Mouse (Mus musculus) hindbrain, postnatal 0 days (tissue): ENCODE measurements at regions not wholly inside any gene's neighbourhood (a gene's known extent, or its start where the extent isn't known, plus 50 kb on each side); places are given as distances from the start of the nearest gene placed in this dataset.

Experiments
- ATAC-seq: fragments of 200-750 bp; cut with Nextera tagmentation; 2 replicates; pipeline ENCODE4 v1.8.0; 2017; ENCODE audit warnings: mild to moderate bottlenecking, moderate TSS enrichment, moderate library complexity
- DNase-seq: peaks from one replicate; pipeline ENCODE4 v3.0.0-alpha.2; 2015; ENCODE audit warnings: low spot score
- H3K27ac ChIP-seq: fragments of 300-500 bp; sonication (generic); 2 replicates; pipeline ENCODE4 v1.5.1; 2014; ENCODE audit warnings: mild to moderate bottlenecking
- H3K27me3 ChIP-seq: fragments of 300-500 bp; sonication (generic); 2 replicates; pipeline ENCODE4 v1.6.1; 2014; ENCODE audit warnings: low read length, mixed read lengths; ENCODE audit not compliant: insufficient read depth
- H3K36me3 ChIP-seq: fragments of 300-500 bp; sonication (generic); 2 replicates; pipeline ENCODE4 v1.6.1; 2014; ENCODE audit warnings: low read length, mixed read lengths; ENCODE audit not compliant: insufficient read depth
- H3K4me1 ChIP-seq: fragments of 300-500 bp; sonication (generic); 2 replicates; pipeline ENCODE4 v1.6.1; 2014; ENCODE audit warnings: antibody characterized with exemption, low read length, mixed read lengths; ENCODE audit not compliant: insufficient read depth
- H3K4me2 ChIP-seq: fragments of 300-500 bp; sonication (generic); 2 replicates; pipeline ENCODE4 v1.6.1; 2014; ENCODE audit warnings: low read depth, mild to moderate bottlenecking, low read length, moderate library complexity, mixed read lengths
- H3K4me3 ChIP-seq: fragments of 300-500 bp; sonication (generic); 2 replicates; pipeline ENCODE4 v1.5.1; 2014; ENCODE audit warnings: low read length
- H3K9ac ChIP-seq: fragments of 300-500 bp; sonication (generic); replicated peaks from 2 replicates; pipeline ENCODE4 v1.6.1; 2014; ENCODE audit warnings: mild to moderate bottlenecking, low read length, moderate library complexity, mixed read lengths
- H3K9me3 ChIP-seq: fragments of 300-500 bp; sonication (generic); 2 replicates; pipeline ENCODE4 v1.6.1; 2016; ENCODE audit warnings: low read length, mixed read lengths
- CTCF ChIP-seq: IDR thresholded peaks from 2 replicates; pipeline ENCODE4 v1.5.1; 2016; ENCODE audit warnings: antibody characterized with exemption, control low read depth, low read depth
- WGBS: fragments of 180-500 bp; shearing (Covaris S2); extraction: QIAGEN DNeasy Blood & Tissue Kit; methylation state at CpG from one replicate; pipeline ENCODE4 v1.1.7; 2014; 5-methylcytosine and 5-hydroxymethylcytosine counted together

DNA sequence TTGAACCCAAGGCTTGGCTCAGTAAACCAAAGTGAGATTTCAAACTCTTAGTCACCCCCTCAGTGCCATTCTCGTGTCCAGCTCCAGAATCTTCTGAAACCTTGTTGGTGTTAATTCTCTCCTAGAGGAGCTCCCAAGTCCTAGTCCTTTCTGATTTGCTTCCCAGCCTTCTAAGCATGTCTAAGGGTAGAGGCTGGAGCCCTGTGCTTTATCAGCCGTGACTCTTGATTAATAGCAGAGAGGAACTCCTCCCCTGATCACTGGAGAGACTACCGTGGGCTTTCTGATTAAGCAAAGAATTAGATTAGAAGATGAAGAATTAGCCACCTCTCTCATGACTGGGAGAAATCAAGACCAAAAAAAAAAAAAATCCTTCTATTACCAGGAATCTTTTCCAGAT is 111.5 kb upstream of the Rxfp2 start:
- no peak for ATAC-seq

DNA sequence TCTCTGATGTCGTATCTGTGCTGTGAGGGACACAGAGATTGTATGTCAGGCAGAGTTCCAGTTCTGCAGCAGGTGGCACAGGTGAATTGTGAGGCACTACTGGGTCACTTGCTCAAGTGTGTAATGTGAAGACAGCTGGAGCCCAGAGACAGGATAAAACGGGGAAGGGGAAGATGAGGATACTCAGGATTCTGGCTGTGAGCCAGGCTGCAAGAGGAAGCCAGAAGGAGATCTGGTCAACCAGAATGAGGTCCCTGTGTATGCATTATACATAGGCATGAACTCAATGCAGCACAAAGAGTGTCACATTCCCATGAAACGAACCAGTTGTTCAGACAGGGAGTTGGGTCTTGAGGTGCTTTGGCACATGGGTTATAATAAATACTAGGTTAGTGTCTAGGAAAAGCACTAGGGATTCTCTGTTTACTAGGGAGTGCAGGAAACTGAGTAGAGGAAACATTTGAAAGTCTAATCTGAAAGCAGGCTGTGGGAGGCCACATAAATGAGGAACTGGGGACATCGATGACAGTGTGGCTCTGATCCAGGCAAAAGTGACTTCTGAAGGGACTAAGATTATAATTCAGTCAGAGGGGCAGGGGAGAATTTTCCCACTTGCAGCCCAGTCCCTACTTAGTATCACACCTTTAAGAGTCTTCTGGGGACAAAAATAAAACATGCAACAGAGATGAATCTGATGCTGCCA is 109.9 kb upstream of the Rxfp2 start:
- 46% methylated on average over 4 of the region's 4 CpGs for WGBS
- H3K9me3 ChIP-seq: no peaks in the 10 kb centered on the region
- ATAC-seq (0 out of 2 replicates have a peak, but pooled peaks have one; percentile 27), DNase-seq (peak; percentile 62)
- no peaks in the 10 kb centered on the region for H3K27me3 ChIP-seq
- no peak overlapping the region for H3K4me3 ChIP-seq
- no peak overlapping the region for H3K9ac ChIP-seq
- no peak for TF ChIP-seq CTCF
- H3K27ac ChIP-seq: no peak overlapping the region
- no peaks in the 10 kb centered on the region for H3K36me3 ChIP-seq
- no peaks in the 10 kb centered on the region for H3K4me1 ChIP-seq
- no peak overlapping the region for H3K4me2 ChIP-seq

More for the DNA sequence above, 111.5 kb upstream of the Rxfp2 start:
- H3K4me2 ChIP-seq: no peak overlapping the region
- no peaks in the 10 kb centered on the region for H3K27me3 ChIP-seq
- no peaks in the 10 kb centered on the region for H3K9me3 ChIP-seq
- no peaks in the 10 kb centered on the region for H3K36me3 ChIP-seq
- no peak for TF ChIP-seq CTCF
- no peaks in the 10 kb centered on the region for H3K4me1 ChIP-seq
- no peak overlapping the region for H3K9ac ChIP-seq
- no peak overlapping the region for H3K4me3 ChIP-seq
- no peak overlapping the region for H3K27ac ChIP-seq
- DNase-seq: no peak
- WGBS: 64% methylated on average over 3 of the region's 3 CpGs

DNA sequence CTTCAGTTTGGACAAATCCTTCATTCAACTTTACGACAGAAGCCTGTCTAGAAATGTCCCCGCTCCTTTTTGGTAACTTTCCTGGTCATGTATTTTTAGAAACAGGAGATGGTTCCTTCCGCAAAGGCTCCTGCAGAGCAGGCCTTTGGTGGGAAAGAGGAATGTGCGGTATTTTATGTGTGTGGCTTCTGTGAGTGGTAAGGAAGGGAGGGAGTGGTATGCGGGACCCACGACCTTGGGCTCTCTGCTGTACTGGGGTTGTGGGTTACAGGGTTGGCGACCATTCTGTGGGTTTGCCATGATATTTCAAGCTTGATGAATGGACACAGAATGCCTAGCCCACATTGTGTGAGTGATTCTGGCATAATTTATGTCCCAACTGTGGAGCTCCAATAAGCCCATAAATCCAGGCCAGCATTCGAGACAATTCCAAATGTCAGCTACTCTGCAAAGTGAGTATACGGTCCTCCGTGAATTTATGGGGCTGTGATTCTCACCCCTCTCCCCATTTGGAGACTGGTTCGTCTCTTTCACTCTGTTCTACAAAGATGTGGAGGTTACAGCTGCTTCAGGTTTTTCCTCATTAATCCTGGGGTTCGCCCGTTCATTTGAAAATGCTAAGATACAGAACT is 109.3 kb upstream of the Rxfp2 start:
- no peaks in the 10 kb centered on the region for H3K4me1 ChIP-seq
- H3K4me3 ChIP-seq: no peak overlapping the region
- H3K9ac ChIP-seq: no peak overlapping the region
- no peaks in the 10 kb centered on the region for H3K9me3 ChIP-seq
- H3K4me2 ChIP-seq: no peak overlapping the region
- no peaks in the 10 kb centered on the region for H3K36me3 ChIP-seq
- ATAC-seq (no peak), DNase-seq (no peak)
- no peaks in the 10 kb centered on the region for H3K27me3 ChIP-seq
- TF ChIP-seq CTCF: no peak
- 78% methylated on average over 13 of the region's 13 CpGs for WGBS
- H3K27ac ChIP-seq: no peak overlapping the region

DNA sequence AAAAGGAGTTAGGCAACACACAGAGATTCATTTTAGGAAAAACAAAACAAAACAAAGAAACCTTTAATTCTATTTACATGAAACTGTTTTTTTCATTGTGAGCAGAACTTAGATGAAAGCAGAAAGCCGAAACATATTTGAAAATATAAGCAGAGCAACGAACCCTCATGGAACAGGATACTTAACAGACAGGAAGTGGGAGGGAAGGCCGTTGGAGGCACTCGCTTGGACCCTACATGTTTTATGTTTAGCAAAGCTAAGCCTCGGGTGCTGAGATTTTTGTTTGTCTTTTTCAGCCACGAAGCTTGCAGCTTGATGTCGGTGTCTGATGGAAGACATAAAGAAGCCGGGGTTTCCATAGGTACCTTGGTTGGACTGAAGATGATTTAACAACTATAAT is 108.5 kb upstream of the Rxfp2 start:
- Histone ChIP-seq H3K36me3 (no peaks in the 10 kb centered on the region), H3K4me2 (no peak overlapping the region), H3K27ac (no peak overlapping the region), H3K4me3 (no peak overlapping the region), H3K9me3 (no peaks in the 10 kb centered on the region), H3K27me3 (no peaks in the 10 kb centered on the region), H3K4me1 (no peaks in the 10 kb centered on the region), H3K9ac (no peak overlapping the region)
- WGBS: 65% methylated on average over 8 of the region's 8 CpGs
- ATAC-seq (no peak), DNase-seq (no peak)
- no peak for TF ChIP-seq CTCF

DNA sequence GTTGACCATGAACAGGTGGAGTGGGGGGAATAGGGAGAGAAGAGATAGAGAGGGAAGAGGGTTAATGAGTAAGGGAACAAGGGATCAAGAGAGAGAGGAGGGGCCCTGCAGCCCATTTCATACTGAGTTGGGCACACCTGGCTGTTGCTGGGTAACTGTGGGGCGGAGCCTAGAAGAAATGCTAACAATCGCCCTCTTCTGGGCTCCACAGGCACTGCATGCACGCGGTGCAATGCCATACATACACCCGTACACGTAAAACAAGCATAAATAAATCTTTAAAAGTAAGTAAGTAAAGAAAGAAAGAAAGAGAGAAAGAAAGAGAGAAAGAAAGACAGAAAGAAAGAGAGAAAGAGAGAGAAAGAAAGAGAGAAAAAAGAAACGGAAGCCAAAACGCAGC is 106.5 kb upstream of the Rxfp2 start:
- H3K36me3 ChIP-seq: no peaks in the 10 kb centered on the region
- no peak overlapping the region for H3K4me3 ChIP-seq
- DNase-seq: no peak
- no peaks in the 10 kb centered on the region for H3K27me3 ChIP-seq
- 88% methylated on average over 8 of the region's 8 CpGs for WGBS
- no peak overlapping the region for H3K9ac ChIP-seq
- no peak overlapping the region for H3K27ac ChIP-seq
- no peaks in the 10 kb centered on the region for H3K9me3 ChIP-seq
- ATAC-seq: no peak
- no peaks in the 10 kb centered on the region for H3K4me1 ChIP-seq
- no peak overlapping the region for H3K4me2 ChIP-seq
- 0 out of 2 replicates have a peak, but pooled peaks have one; percentile 2 for TF ChIP-seq CTCF

DNA sequence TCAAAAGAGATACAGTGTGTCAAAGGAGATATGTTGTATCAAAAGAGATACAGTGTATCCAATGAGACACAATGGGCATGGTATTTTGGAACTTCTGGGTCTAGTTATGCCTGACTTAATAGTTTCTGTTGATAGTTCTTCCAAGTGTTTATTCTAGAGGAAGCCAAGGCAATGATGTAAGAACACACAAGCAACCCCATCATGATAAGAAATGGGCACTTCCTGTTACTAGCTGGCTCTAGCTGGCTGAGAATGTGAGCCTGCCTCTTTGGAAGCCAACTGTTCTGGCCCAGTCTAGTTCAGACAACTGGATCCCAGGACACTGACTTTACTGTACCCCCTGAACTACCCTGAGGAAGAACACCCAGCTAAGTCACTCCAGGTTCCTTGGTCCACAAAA is 102.7 kb upstream of the Rxfp2 start:
- Histone ChIP-seq H3K9ac (no peak overlapping the region), H3K4me1 (no peaks in the 10 kb centered on the region), H3K4me2 (no peak overlapping the region), H3K36me3 (no peaks in the 10 kb centered on the region), H3K27me3 (no peaks in the 10 kb centered on the region), H3K27ac (no peak overlapping the region), H3K4me3 (no peak overlapping the region), H3K9me3 (no peaks in the 10 kb centered on the region)
- no peak for DNase-seq
- no peak for TF ChIP-seq CTCF
- no peak for ATAC-seq

DNA sequence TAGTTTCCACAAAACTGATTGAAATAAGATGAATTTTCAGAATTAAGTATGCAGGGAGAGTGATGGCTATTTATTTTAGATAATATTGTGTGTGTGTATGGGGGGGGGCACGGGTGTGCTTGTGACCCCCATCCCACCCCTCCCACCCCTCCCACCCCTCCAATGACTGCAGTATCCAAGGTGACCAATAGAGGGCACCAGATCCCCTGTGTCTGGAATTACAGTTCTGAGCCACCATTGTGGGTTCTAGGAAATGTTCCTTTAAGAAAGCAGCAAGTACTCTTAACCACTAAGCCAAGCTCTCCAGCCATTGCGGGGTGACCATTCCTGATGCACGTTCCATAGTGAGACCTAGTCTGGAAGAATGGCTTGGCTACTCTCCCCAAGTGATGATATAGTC is 101.1 kb upstream of the Rxfp2 start:
- H3K27ac ChIP-seq: no peak overlapping the region
- ATAC-seq (no peak), DNase-seq (peak; percentile 28)
- no peaks in the 10 kb centered on the region for H3K36me3 ChIP-seq
- no peak overlapping the region for H3K9ac ChIP-seq
- H3K4me1 ChIP-seq: no peaks in the 10 kb centered on the region
- peak; percentile 55 for TF ChIP-seq CTCF
- H3K9me3 ChIP-seq: no peaks in the 10 kb centered on the region
- WGBS: 35% methylated on average over 3 of the region's 3 CpGs
- H3K4me2 ChIP-seq: no peak overlapping the region
- H3K4me3 ChIP-seq: no peak overlapping the region
- no peaks in the 10 kb centered on the region for H3K27me3 ChIP-seq
